Mouse (Mus musculus) midbrain, embryonic 12.5 days (tissue): ENCODE results near the gene Mettl22. TPM values are rescaled to one million over a fixed set of nuclear protein-coding genes. Genes with fewer than 3 reads are reported as not detected.

ENCODE experiments used
- ATAC-seq: fragments of 200-750 bp; cut with Nextera tagmentation; 2 replicates; pipeline ENCODE4 v1.8.0; 2017; ENCODE audit warnings: low read depth, moderate TSS enrichment, moderate library complexity; ENCODE audit not compliant: low FRiP score
- H3K27ac ChIP-seq: fragments of 300-500 bp; sonication (generic); replicated peaks from 2 replicates; pipeline ENCODE4 v1.5.1; 2016; ENCODE audit warnings: mild to moderate bottlenecking
- H3K27me3 ChIP-seq: fragments of 300-500 bp; sonication (generic); 2 replicates; pipeline ENCODE4 v1.6.1; 2016; ENCODE audit warnings: mild to moderate bottlenecking
- H3K36me3 ChIP-seq: fragments of 300-500 bp; sonication (generic); 2 replicates; pipeline ENCODE4 v1.6.1; 2016
- H3K4me1 ChIP-seq: fragments of 300-500 bp; sonication (generic); 2 replicates; pipeline ENCODE4 v1.6.1; 2016
- H3K4me2 ChIP-seq: fragments of 300-500 bp; sonication (generic); replicated peaks from 2 replicates; pipeline ENCODE4 v1.6.1; 2016; ENCODE audit warnings: mild to moderate bottlenecking, moderate library complexity
- H3K4me3 ChIP-seq: fragments of 300-500 bp; sonication (generic); 2 replicates; pipeline ENCODE4 v1.5.1; 2016; ENCODE audit warnings: mild to moderate bottlenecking
- H3K9ac ChIP-seq: fragments of 300-500 bp; sonication (generic); replicated peaks from 2 replicates; pipeline ENCODE4 v1.6.1; 2016; ENCODE audit warnings: mild to moderate bottlenecking, moderate library complexity
- H3K9me3 ChIP-seq: fragments of 300-500 bp; sonication (generic); 2 replicates; pipeline ENCODE4 v1.6.1; 2016; ENCODE audit warnings: mild to moderate bottlenecking
- WGBS: fragments of 180-500 bp; shearing (Covaris S2); methylation state at CpG from one replicate; pipeline ENCODE4 v1.1.7; 2016; 5-methylcytosine and 5-hydroxymethylcytosine counted together
- polyA plus RNA-seq: library from polyadenylated mRNA; unstranded; fragments of >200 nt; fragmentation: Nextera tagmentation; extraction: Ambion mirVana; gene quantifications from 2 replicates; pipeline ENCODE4 v1.2.1, GENCODE M21; 2016

Mettl22 gene
- polyA plus RNA-seq, 1 experiment from 2014 or later, result 19.9 TPM

DNA sequence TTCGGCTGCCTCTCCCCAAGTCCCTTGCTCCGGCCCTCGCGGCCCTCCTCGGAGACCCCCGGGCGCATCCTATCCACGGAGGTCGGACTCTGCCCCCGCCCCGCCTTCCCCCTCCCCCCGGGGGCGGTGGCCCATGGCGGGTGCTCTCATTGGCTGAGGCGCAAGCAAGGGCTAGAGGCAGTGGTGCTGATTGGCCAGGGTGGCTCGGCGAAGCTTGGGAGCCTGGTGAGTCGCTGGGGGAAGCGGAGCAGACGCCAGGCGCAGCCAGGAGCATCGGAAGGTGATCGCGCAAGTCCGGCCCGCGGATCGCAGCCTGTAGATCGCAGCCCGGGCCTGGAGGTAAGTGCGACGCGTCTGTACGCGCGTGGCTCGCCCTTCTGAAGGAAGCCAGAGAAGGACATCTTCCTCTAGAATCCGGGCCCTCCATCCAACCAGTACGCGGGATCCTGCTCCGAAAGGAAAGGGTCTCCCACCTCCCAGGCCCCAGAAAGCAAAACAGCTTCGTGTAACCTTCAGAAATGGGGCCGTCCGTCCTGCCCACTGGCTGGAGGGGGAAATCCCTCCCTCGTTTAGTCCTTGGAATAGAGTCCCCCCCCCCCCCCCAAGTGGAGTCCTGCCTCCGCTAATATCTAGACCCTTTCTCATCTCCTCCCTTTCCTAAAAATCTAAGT lies 42.8 kb downstream of the Mettl22 start, which contains the start of gene Abat:
Gene Abat (plus strand): TSS at position 194 of the 671 bp plus-strand sequence.
- H3K27ac ChIP-seq, result peak within 1 kb of the TSS; percentile 46; the same call in 1 of the 2 replicates
- H3K27me3 ChIP-seq, result peaks cover 24% of the 10 kb centered on the region
- peak within 1 kb of the TSS; percentile 81 for H3K4me2 ChIP-seq
- H3K4me1 ChIP-seq, result peaks cover 16% of the 10 kb centered on the region
- under 1% methylated on average over 45 of the region's 46 CpGs for WGBS
- H3K9me3 ChIP-seq, result no peaks in the 10 kb centered on the region
- no peaks in the 10 kb centered on the region for H3K36me3 ChIP-seq
- H3K4me3 ChIP-seq, result peak within 1 kb of the TSS; percentile 59
- peak within 1 kb of the TSS; percentile 66 for H3K9ac ChIP-seq
- ATAC-seq, result peak; percentile 100

GRCm38 (mm10) chr16:8514180-8514579 lies 43.6 kb downstream of the Mettl22 start:
- H3K9ac ChIP-seq, result peak overlapping the region; percentile 66; the same call in 1 of the 2 replicates
- WGBS, result 24% methylated on average over 4 of the region's 4 CpGs
- no peak overlapping the region for H3K27ac ChIP-seq
- H3K4me2 ChIP-seq, result peak overlapping the region; percentile 81
- H3K27me3 ChIP-seq, result peaks cover 26% of the 10 kb centered on the region
- peaks cover 16% of the 10 kb centered on the region for H3K4me1 ChIP-seq
- no peaks in the 10 kb centered on the region for H3K36me3 ChIP-seq
- H3K9me3 ChIP-seq, result no peaks in the 10 kb centered on the region
- ATAC-seq, result no peak
- peak overlapping the region; percentile 59 for H3K4me3 ChIP-seq

- no peak overlapping the region for H3K9ac ChIP-seq
- H3K4me3 ChIP-seq, result no peak overlapping the region
- H3K36me3 ChIP-seq, result no peaks in the 10 kb centered on the region
- 69% methylated on average over 5 of the region's 5 CpGs for WGBS
- peaks cover 19% of the 10 kb centered on the region for H3K4me1 ChIP-seq
- no peak overlapping the region for H3K27ac ChIP-seq
- H3K4me2 ChIP-seq, result no peak overlapping the region
- H3K9me3 ChIP-seq, result no peaks in the 10 kb centered on the region
- no peak for ATAC-seq
- H3K27me3 ChIP-seq, result peaks cover 17% of the 10 kb centered on the region; the same call in 1 of the 2 replicates
Observed at GRCm38 (mm10) chr16:8520525-8520924, 49.9 kb downstream of the Mettl22 start.

- Histone ChIP-seq H3K9me3 (no peaks in the 10 kb centered on the region), H3K4me3 (no peak overlapping the region), H3K9ac (no peak overlapping the region), H3K36me3 (no peaks in the 10 kb centered on the region), H3K27ac (no peak overlapping the region), H3K27me3 (peaks cover 11% of the 10 kb centered on the region; the same call in 1 of the 2 replicates), H3K4me1 (peaks cover 19% of the 10 kb centered on the region), H3K4me2 (no peak overlapping the region)
- 82% methylated on average over 4 of the region's 4 CpGs for WGBS
- ATAC-seq, result no peak
Observed at GRCm38 (mm10) chr16:8521322-8521721, 50.7 kb downstream of the Mettl22 start.

GRCm38 (mm10) chr16:8523480-8524144 lies 53.0 kb downstream of the Mettl22 start:
- H3K4me1 ChIP-seq, result peaks cover 19% of the 10 kb centered on the region
- H3K4me3 ChIP-seq, result no peak overlapping the region
- H3K27me3 ChIP-seq, result peaks cover 11% of the 10 kb centered on the region; the same call in 1 of the 2 replicates
- H3K9ac ChIP-seq, result no peak overlapping the region; the same call in 1 of the 2 replicates
- H3K4me2 ChIP-seq, result no peak overlapping the region
- H3K27ac ChIP-seq, result peak overlapping the region; percentile 72
- ATAC-seq, result peak; percentile 88
- WGBS, result 31% methylated on average over 11 of the region's 11 CpGs
- no peaks in the 10 kb centered on the region for H3K36me3 ChIP-seq
- H3K9me3 ChIP-seq, result no peaks in the 10 kb centered on the region

DNA sequence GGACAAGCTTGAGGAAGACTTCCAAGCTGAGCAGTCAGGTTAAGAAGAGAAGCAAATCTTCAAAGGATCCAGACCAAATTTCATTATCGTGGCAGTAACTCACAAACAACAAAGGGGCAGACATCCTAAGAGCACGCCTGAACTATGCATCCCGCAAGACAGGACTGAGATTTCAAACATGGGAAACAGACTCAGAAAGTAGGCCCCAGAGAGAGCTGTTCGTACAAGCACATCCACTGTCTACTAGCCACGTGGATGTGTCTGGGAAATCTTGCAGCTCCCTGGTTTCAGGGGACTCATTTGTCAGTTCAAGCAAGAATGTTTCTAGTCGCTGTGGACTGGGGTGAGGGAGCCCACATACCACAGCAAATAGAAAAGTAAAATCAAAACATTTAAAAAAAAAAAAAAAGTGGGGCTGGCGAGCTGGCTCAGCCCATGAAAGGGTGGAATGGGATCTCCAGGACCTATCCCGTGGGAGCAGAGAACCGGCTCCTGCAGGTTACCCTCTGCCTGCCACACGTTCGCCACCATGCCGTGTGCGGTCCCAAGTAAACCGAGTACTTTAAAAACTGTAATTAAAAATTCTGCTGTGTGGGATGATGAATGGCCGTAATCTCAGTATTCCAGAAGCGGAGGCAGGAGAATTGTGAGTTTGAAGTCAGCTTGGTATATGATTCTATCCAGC lies 53.7 kb downstream of the Mettl22 start:
- Histone ChIP-seq H3K4me2 (no peak overlapping the region), H3K9ac (no peak overlapping the region; the same call in 1 of the 2 replicates), H3K4me3 (no peak overlapping the region), H3K9me3 (no peaks in the 10 kb centered on the region), H3K4me1 (peaks cover 19% of the 10 kb centered on the region), H3K27ac (peak overlapping the region; percentile 72), H3K27me3 (peaks cover 8% of the 10 kb centered on the region; the same call in 1 of the 2 replicates), H3K36me3 (no peaks in the 10 kb centered on the region)
- 68% methylated on average over 16 of the region's 16 CpGs for WGBS
- peak; percentile 53; the same call in 1 of the 2 replicates for ATAC-seq

DNA sequence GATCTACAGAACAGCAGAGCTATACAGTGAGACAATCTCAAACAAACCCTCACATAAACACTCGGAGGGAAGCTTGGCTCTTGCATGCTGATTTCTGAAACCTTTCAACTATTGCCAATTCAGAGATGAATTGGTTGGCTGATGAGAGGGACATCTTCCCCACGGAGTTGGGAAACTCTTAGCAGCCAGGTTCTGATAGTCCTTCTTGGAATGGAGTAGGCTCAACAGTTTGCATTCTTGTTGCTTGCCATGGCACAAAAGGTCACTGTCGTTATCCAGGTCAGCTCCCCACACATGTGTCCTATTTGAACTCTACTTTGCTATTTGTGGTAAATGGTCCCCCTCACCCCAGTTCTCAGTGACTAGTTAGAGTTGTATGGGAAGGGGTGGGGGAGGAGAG lies 54.7 kb downstream of the Mettl22 start:
- no peak overlapping the region for H3K4me2 ChIP-seq
- H3K36me3 ChIP-seq, result no peaks in the 10 kb centered on the region
- no peak overlapping the region for H3K27ac ChIP-seq
- H3K27me3 ChIP-seq, result peaks cover 7% of the 10 kb centered on the region; the same call in 1 of the 2 replicates
- ATAC-seq, result no peak
- WGBS, result 74% methylated on average over 3 of the region's 3 CpGs
- H3K4me3 ChIP-seq, result no peak overlapping the region
- H3K9me3 ChIP-seq, result no peaks in the 10 kb centered on the region
- no peak overlapping the region for H3K9ac ChIP-seq
- peaks cover 19% of the 10 kb centered on the region for H3K4me1 ChIP-seq

GRCm38 (mm10) chr16:8525877-8526276 lies 55.3 kb downstream of the Mettl22 start:
- ATAC-seq, result no peak
- H3K27me3 ChIP-seq, result peaks cover 7% of the 10 kb centered on the region; the same call in 1 of the 2 replicates
- H3K36me3 ChIP-seq, result no peaks in the 10 kb centered on the region
- H3K9ac ChIP-seq, result no peak overlapping the region
- peaks cover 22% of the 10 kb centered on the region for H3K4me1 ChIP-seq
- WGBS, result 86% methylated on average over 7 of the region's 7 CpGs
- no peaks in the 10 kb centered on the region for H3K9me3 ChIP-seq
- no peak overlapping the region for H3K4me2 ChIP-seq
- H3K4me3 ChIP-seq, result no peak overlapping the region
- H3K27ac ChIP-seq, result no peak overlapping the region

GRCm38 (mm10) chr16:8529389-8529788 lies 58.8 kb downstream of the Mettl22 start:
- WGBS, result 88% methylated on average over 1 of the region's 1 CpGs
- Histone ChIP-seq H3K4me3 (no peak overlapping the region), H3K4me1 (peaks cover 7% of the 10 kb centered on the region; the same call in 1 of the 2 replicates), H3K27ac (no peak overlapping the region), H3K9ac (no peak overlapping the region), H3K27me3 (no peaks in the 10 kb centered on the region), H3K9me3 (no peaks in the 10 kb centered on the region), H3K36me3 (no peaks in the 10 kb centered on the region), H3K4me2 (no peak overlapping the region)
- ATAC-seq, result no peak

GRCm38 (mm10) chr16:8530018-8530417 lies 59.4 kb downstream of the Mettl22 start:
- no peak for ATAC-seq
- WGBS, result 84% methylated on average over 14 of the region's 14 CpGs
- no peak overlapping the region for H3K9ac ChIP-seq
- no peak overlapping the region for H3K4me3 ChIP-seq
- no peaks in the 10 kb centered on the region for H3K9me3 ChIP-seq
- H3K36me3 ChIP-seq, result no peaks in the 10 kb centered on the region
- H3K27ac ChIP-seq, result no peak overlapping the region
- 0 out of 2 replicates have a peak, but pooled peaks cover 2% of the 10 kb centered on the region for H3K4me1 ChIP-seq
- H3K27me3 ChIP-seq, result no peaks in the 10 kb centered on the region; the same call in 1 of the 2 replicates
- H3K4me2 ChIP-seq, result no peak overlapping the region

DNA sequence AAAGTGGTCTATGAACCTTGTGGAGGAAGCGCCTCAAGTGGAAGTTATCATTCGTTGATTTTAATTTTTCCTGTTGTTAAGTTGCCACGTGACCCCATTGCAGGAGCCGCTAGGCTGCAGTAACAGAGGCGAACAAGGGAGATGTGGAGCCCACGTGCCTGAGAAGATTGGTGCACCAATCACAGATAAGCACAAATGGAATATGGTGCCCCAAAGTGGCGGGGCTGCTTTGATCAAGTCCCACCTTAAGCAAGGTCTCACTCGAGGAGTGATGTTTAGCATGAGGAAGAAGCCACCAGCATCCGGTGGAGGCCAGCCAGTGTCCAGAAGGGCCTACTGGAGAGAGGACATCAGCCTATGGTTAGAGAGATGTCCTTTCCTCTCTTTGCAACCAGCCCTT lies 61.9 kb downstream of the Mettl22 start:
- no peaks in the 10 kb centered on the region for H3K36me3 ChIP-seq
- H3K9ac ChIP-seq, result no peak overlapping the region
- no peak overlapping the region for H3K27ac ChIP-seq
- no peak for ATAC-seq
- H3K27me3 ChIP-seq, result peaks cover 18% of the 10 kb centered on the region
- no peak overlapping the region for H3K4me3 ChIP-seq
- no peaks in the 10 kb centered on the region for H3K9me3 ChIP-seq
- no peak overlapping the region for H3K4me2 ChIP-seq
- WGBS, result 92% methylated on average over 9 of the region's 9 CpGs
- 0 out of 2 replicates have a peak, but pooled peaks cover 2% of the 10 kb centered on the region for H3K4me1 ChIP-seq
